In genomic region chrX:73637415-73637814, GRCm38 (mm10) we compare ENCODE assay signal across 8 mouse cellular contexts. TPM values are rescaled to one million over a fixed set of nuclear protein-coding genes. Genes with fewer than 3 reads are reported as not detected.
DNase-seq lines count a peak whose midpoint lies in the region; ATAC-seq and TF ChIP-seq lines count a peak whose summit lies in the region.

No protein-coding gene starts in this region.

- no peaks in the 10 kb centered on the region for H3K9me3 ChIP-seq in lung, embryonic 16.5 days (ENCODE audit: control insufficient read depth, low read length)
- no peaks in the 10 kb centered on the region; the same call in 1 of the 2 replicates for H3K9me3 ChIP-seq in limb, embryonic 11.5 days (ENCODE audit: control insufficient read depth, low read length)
- H3K9me3 ChIP-seq in stomach, embryonic 14.5 days (ENCODE audit: control insufficient read depth, low read depth, low read length) = no peaks in the 10 kb centered on the region

- TF ChIP-seq CTCF in lung, adult 2 months (IDR thresholded peaks at IDR 0.05; ENCODE audit: insufficient read depth, low read length) = no peak

- H3K9ac ChIP-seq in lung, embryonic 16.5 days (ENCODE audit: low read length) = peak overlapping the region; percentile 43; the same call in 1 of the 2 replicates
- no peak overlapping the region for H3K9ac ChIP-seq in limb, embryonic 11.5 days (ENCODE audit: low read length)
- no peak overlapping the region for H3K9ac ChIP-seq in stomach, embryonic 14.5 days (replicated peaks; ENCODE audit: low read depth, low read length)

- ATAC-seq in lung, embryonic 16.5 days (ENCODE audit: low read depth) = no peak
- ATAC-seq in limb, embryonic 11.5 days (ENCODE audit: insufficient number of reproducible peaks, low FRiP score, low TSS enrichment, low read depth) = no peak
- ATAC-seq in stomach, embryonic 14.5 days (ENCODE audit: insufficient number of reproducible peaks, insufficient read depth, low FRiP score, low read depth) = no peak

- intact Hi-C loops in gastrocnemius, postnatal 36 days (cut with DNase I) = no loop called here

- peak; percentile 14 for DNase-seq in adrenal gland, adult 2 months
- DNase-seq in adrenal gland, postnatal 25 days = no peak
- DNase-seq in lung, adult 2 months = no peak
- peak; percentile 31 for DNase-seq in limb, embryonic 11.5 days (ENCODE audit: low spot score)
- DNase-seq in gastrocnemius, postnatal 36 days = no peak
- DNase-seq in layer of hippocampus, adult 11-12 months (ENCODE audit: low spot score) = no peak

- no peak overlapping the region for H3K27ac ChIP-seq in lung, embryonic 16.5 days (ENCODE audit: low read length)
- no peak overlapping the region for H3K27ac ChIP-seq in limb, embryonic 11.5 days (replicated peaks; ENCODE audit: low read depth, low read length)
- H3K27ac ChIP-seq in stomach, embryonic 14.5 days (ENCODE audit: low read length) = no peak overlapping the region

- H3K4me3 ChIP-seq in lung, embryonic 16.5 days (ENCODE audit: low read length) = peak overlapping the region; percentile 31
- H3K4me3 ChIP-seq in lung, adult 2 months (replicated peaks; ENCODE audit: extremely low read depth, low read depth, low read length) = no peak overlapping the region
- H3K4me3 ChIP-seq in limb, embryonic 11.5 days (ENCODE audit: low read depth, low read length) = no peak overlapping the region
- peak overlapping the region; percentile 16 for H3K4me3 ChIP-seq in stomach, embryonic 14.5 days (ENCODE audit: low read depth, low read length)

- H3K4me1 ChIP-seq in lung, embryonic 16.5 days (replicated peaks; ENCODE audit: control insufficient read depth, insufficient read depth, low read length) = no peaks in the 10 kb centered on the region
- H3K4me1 ChIP-seq in lung, adult 2 months (ENCODE audit: control insufficient read depth, insufficient read depth, low read length) = no peaks in the 10 kb centered on the region
- no peaks in the 10 kb centered on the region for H3K4me1 ChIP-seq in limb, embryonic 11.5 days (ENCODE audit: control insufficient read depth, insufficient read depth, low read length)
- no peaks in the 10 kb centered on the region for H3K4me1 ChIP-seq in stomach, embryonic 14.5 days (ENCODE audit: control insufficient read depth, insufficient read depth, low read length)

- 11% methylated on average over 17 of the region's 19 CpGs for WGBS in lung, embryonic 16.5 days
- 25% methylated on average over 19 of the region's 19 CpGs for WGBS in lung, adult 2 months
- 11% methylated on average over 18 of the region's 19 CpGs for WGBS in limb, embryonic 11.5 days
- WGBS in stomach, embryonic 14.5 days = 13% methylated on average over 19 of the region's 19 CpGs

- TF ChIP-seq POLR2A in lung, adult 2 months (IDR thresholded peaks at IDR 0.05; ENCODE audit: borderline replicate concordance, extremely low read depth, low read depth, low read length) = no peak

- peaks cover 36% of the 10 kb centered on the region for H3K27me3 ChIP-seq in lung, embryonic 16.5 days (ENCODE audit: control insufficient read depth, insufficient read depth, low read depth, low read length)
- H3K27me3 ChIP-seq in limb, embryonic 11.5 days (ENCODE audit: control insufficient read depth, insufficient read depth, low read length) = peaks cover 20% of the 10 kb centered on the region
- H3K27me3 ChIP-seq in stomach, embryonic 14.5 days (ENCODE audit: control insufficient read depth, insufficient read depth, low read length) = peaks cover 7% of the 10 kb centered on the region; the same call in 1 of the 2 replicates

- no peaks in the 10 kb centered on the region for H3K36me3 ChIP-seq in lung, embryonic 16.5 days (ENCODE audit: control insufficient read depth, insufficient read depth, low read length)
- H3K36me3 ChIP-seq in limb, embryonic 11.5 days (ENCODE audit: control insufficient read depth, insufficient read depth, low read length) = no peaks in the 10 kb centered on the region
- no peaks in the 10 kb centered on the region for H3K36me3 ChIP-seq in stomach, embryonic 14.5 days (ENCODE audit: control insufficient read depth, insufficient read depth, low read length)

- peak overlapping the region; percentile 57 for H3K4me2 ChIP-seq in lung, embryonic 16.5 days (ENCODE audit: low read depth, low read length)
- peak overlapping the region; percentile 38 for H3K4me2 ChIP-seq in limb, embryonic 11.5 days (ENCODE audit: low read depth, severe bottlenecking)
- peak overlapping the region; percentile 50 for H3K4me2 ChIP-seq in stomach, embryonic 14.5 days (replicated peaks; ENCODE audit: low read depth, low read length)

RNA-seq across cellular contexts. Expression of gene Dusp9, which starts 1.8 kb away (rescaled TPM):
- total RNA-seq in adrenal gland, adult 2 months (2021) = under 1 TPM; 0.26 to 0.66 TPM
- 0.33 and 0.40 TPM in 2 replicates for polyA plus RNA-seq in adrenal gland, adult 2 months (2012; rRNA removed)
- total RNA-seq in adrenal gland, postnatal 25 days (2021) = 0.33 and 0.88 TPM in 2 replicates
- polyA plus RNA-seq in lung, embryonic 16.5 days (2015; fragmentation: Nextera tagmentation; extraction: Ambion mirVana) = 6.2 and 7.0 TPM in 2 replicates
- polyA plus RNA-seq in lung, adult 2 months (2012; rRNA removed) = 1.3 and 1.4 TPM in 2 replicates
- 22.0 and 28.4 TPM in 2 replicates for polyA plus RNA-seq in limb, embryonic 11.5 days (2014; fragmentation: Nextera tagmentation; extraction: Ambion mirVana)
- polyA plus RNA-seq in stomach, embryonic 14.5 days (2014; fragmentation: Nextera tagmentation; extraction: Ambion mirVana) = 5.0 and 7.3 TPM in 2 replicates
- not detected for total RNA-seq in gastrocnemius, postnatal 36 days (2021)

RNA-seq across cellular contexts. Expression of gene Pnck, which starts 22.5 kb away (rescaled TPM):
- total RNA-seq in adrenal gland, adult 2 months (2021) = 1 to 10 TPM; 6.1 to 7.1 TPM
- polyA plus RNA-seq in adrenal gland, adult 2 months (2012; rRNA removed) = 6.3 and 10.9 TPM in 2 replicates
- 9.4 TPM in 2 replicates for total RNA-seq in adrenal gland, postnatal 25 days (2021)
- polyA plus RNA-seq in lung, embryonic 16.5 days (2015; fragmentation: Nextera tagmentation; extraction: Ambion mirVana) = 14.7 and 16.3 TPM in 2 replicates
- polyA plus RNA-seq in lung, adult 2 months (2012; rRNA removed) = 5.1 and 6.1 TPM in 2 replicates
- polyA plus RNA-seq in limb, embryonic 11.5 days (2014; fragmentation: Nextera tagmentation; extraction: Ambion mirVana) = 12.3 and 13.1 TPM in 2 replicates
- 27.0 and 27.7 TPM in 2 replicates for polyA plus RNA-seq in stomach, embryonic 14.5 days (2014; fragmentation: Nextera tagmentation; extraction: Ambion mirVana)
- total RNA-seq in gastrocnemius, postnatal 36 days (2021) = 10 to 100 TPM in 1 of 2 experiments, 1 to 10 TPM in 1; 8.2 to 11.4 TPM

RNA-seq across cellular contexts. Expression of gene Slc6a8, which starts 35.5 kb away (rescaled TPM):
- total RNA-seq in adrenal gland, adult 2 months (2021) = 100 to 1,000 TPM in 1 of 2 experiments, 10 to 100 TPM in 1; 73.8 to 137 TPM
- 82.6 and 101 TPM in 2 replicates for polyA plus RNA-seq in adrenal gland, adult 2 months (2012; rRNA removed)
- total RNA-seq in adrenal gland, postnatal 25 days (2021) = 64.2 and 70.4 TPM in 2 replicates
- polyA plus RNA-seq in lung, embryonic 16.5 days (2015; fragmentation: Nextera tagmentation; extraction: Ambion mirVana) = 5.2 and 5.6 TPM in 2 replicates
- 47.8 and 59.1 TPM in 2 replicates for polyA plus RNA-seq in lung, adult 2 months (2012; rRNA removed)
- polyA plus RNA-seq in limb, embryonic 11.5 days (2014; fragmentation: Nextera tagmentation; extraction: Ambion mirVana) = 7.7 and 8.3 TPM in 2 replicates
- polyA plus RNA-seq in stomach, embryonic 14.5 days (2014; fragmentation: Nextera tagmentation; extraction: Ambion mirVana) = 11.0 and 12.2 TPM in 2 replicates
- 100 to 1,000 TPM; 105 to 106 TPM for total RNA-seq in gastrocnemius, postnatal 36 days (2021)

Comparison
In these comparisons a context has a peak if more than half of its experiments do, and no peak if none do; other contexts are left out.
1. DNase-seq: peak in adrenal gland, adult 2 months (single experiment) and limb, embryonic 11.5 days (single experiment); none in adrenal gland, postnatal 25 days (single experiment), lung, adult 2 months (single experiment), gastrocnemius, postnatal 36 days (0 of 2) and layer of hippocampus, adult 11-12 months (single experiment).
2. H3K4me3 ChIP-seq: peak in lung, embryonic 16.5 days (single experiment) and stomach, embryonic 14.5 days (single experiment); none in lung, adult 2 months (single experiment) and limb, embryonic 11.5 days (single experiment).
3. Peak in every context shown above with its lines, with median percentiles within 50 percentile points of each other: H3K4me2 ChIP-seq.